Mouse (Mus musculus) CD4-positive, CD25-positive, alpha-beta regulatory T cell (primary cell): ENCODE measurements around the gene Mex3b. TPM values are rescaled to one million over a fixed set of nuclear protein-coding genes. Genes with fewer than 3 reads are reported as not detected.

Experiments used
- polyA plus RNA-seq: library from polyadenylated mRNA; unstranded; fragments of 100-300 nt; shearing (Covaris generic); gene quantifications from one replicate; pipeline ENCODE4 v1.2.1, GENCODE M21; 2017

The Mex3b gene
- polyA plus RNA-seq: 4.3 TPM

DNA sequence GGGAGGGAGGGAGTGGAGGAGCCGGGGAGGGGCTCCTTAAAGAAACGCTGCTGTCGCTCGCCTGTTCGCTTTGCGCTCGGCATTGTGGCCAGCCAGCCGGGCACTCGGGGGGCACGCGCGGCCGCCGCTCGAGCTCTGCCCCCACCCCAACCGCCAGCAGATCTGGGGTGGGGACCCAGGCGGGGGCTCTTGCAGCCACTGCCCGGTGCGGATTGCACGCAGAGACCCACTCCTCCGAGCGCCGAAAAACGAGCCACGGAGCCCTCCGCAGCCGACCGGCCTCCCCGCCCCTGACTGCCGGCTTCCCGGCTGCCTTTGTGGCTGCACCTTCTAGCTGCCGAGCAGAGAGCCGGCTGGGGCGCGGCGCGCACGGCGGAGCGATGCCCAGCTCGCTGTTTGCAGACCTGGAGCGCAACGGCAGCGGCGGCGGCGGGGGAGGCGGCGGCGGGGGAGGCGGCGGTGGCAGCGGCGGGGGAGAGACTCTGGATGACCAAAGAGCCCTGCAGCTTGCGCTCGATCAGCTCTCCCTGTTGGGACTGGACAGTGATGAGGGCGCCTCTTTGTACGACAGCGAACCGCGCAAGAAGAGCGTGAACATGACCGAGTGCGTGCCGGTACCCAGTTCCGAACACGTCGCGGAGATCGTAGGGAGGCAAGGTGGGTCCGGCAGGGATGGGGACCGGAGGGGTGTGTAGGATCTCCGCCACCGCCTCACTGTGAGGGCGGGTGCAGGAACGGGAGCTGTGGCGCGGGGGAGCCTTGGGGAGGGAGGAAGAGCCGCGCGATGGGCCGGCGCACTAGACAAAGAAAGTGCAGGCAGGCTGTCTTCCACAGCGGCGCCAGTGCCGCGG lies at the start of gene Mex3b:
TSS of gene Mex3b (plus strand) at position 63 of the 851 bp plus-strand sequence.

Other genes starting within 250 kb of the Mex3b start
- gene Saxo2, start 218.8 kb upstream of the Mex3b start, polyA plus RNA-seq: not detected
- gene Efl1, start 218.7 kb upstream of the Mex3b start, polyA plus RNA-seq: 39.7 TPM